Comparison of ENCODE assay signal across 15 mouse cellular contexts in the genomic region with DNA sequence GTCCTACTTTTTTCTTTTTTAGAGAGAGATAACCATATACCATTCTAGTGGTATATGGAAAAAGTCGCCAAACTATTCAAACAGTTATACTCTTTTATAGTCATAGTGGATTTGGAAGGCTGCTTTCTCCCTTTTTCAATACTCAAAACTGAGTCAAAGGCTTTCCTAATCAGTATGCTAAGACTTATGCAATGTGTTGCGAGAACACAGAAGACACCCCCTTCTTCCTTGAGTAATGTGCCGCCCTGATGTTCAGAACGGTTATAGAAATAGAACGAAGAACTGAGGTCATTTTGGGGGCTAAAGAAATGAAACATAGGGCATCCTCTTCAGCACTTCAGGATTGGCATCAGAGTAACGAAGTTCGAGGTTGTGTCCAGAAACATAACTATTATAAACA.
DNase-seq lines count a peak whose midpoint lies in the region; ATAC-seq lines count a peak whose summit lies in the region.
"Had no signal": no experiment of that assay in that cellular context is flagged by ENCODE, and none has a peak within 500 bp of the region (broad histone marks: within the 10 kb centered on the region; RNA-seq: fewer than 3 reads in every experiment).

No protein-coding gene starts in this region.

- H3K4me3 ChIP-seq in hindbrain, embryonic 13.5 days, result no peak overlapping the region
- no peak overlapping the region for H3K4me3 ChIP-seq in hindbrain, embryonic 11.5 days (ENCODE audit: low read depth, low read length)
- no peak overlapping the region for H3K4me3 ChIP-seq in midbrain, embryonic 11.5 days (ENCODE audit: low read depth, low read length)
- H3K4me3 ChIP-seq in midbrain, embryonic 16.5 days (ENCODE audit: low read depth, low read length), result no peak overlapping the region
- H3K4me3 ChIP-seq: embryonic facial prominence, embryonic 10.5 days; heart, embryonic 12.5 days; hindbrain, embryonic 10.5 days had no signal

- WGBS in hindbrain, embryonic 13.5 days, result 76% methylated on average over 7 of the region's 7 CpGs
- WGBS in hindbrain, embryonic 11.5 days, result 87% methylated on average over 7 of the region's 7 CpGs
- WGBS in midbrain, embryonic 11.5 days, result 60% methylated on average over 7 of the region's 7 CpGs
- WGBS in midbrain, embryonic 16.5 days, result 52% methylated on average over 7 of the region's 7 CpGs

- 0 out of 2 replicates have a peak, but pooled peaks cover 4% of the 10 kb centered on the region for H3K36me3 ChIP-seq in hindbrain, embryonic 13.5 days
- H3K36me3 ChIP-seq in hindbrain, embryonic 11.5 days (ENCODE audit: control insufficient read depth, insufficient read depth, low read length), result no peaks in the 10 kb centered on the region
- no peaks in the 10 kb centered on the region for H3K36me3 ChIP-seq in midbrain, embryonic 11.5 days (ENCODE audit: control insufficient read depth, insufficient read depth, low read length)
- no peaks in the 10 kb centered on the region for H3K36me3 ChIP-seq in midbrain, embryonic 16.5 days (ENCODE audit: control insufficient read depth, insufficient read depth, low read length)
- H3K36me3 ChIP-seq: embryonic facial prominence, embryonic 10.5 days; heart, embryonic 12.5 days had no signal

- no peaks in the 10 kb centered on the region for H3K27me3 ChIP-seq in hindbrain, embryonic 13.5 days
- no peaks in the 10 kb centered on the region for H3K27me3 ChIP-seq in hindbrain, embryonic 11.5 days (ENCODE audit: control insufficient read depth, insufficient read depth, low read length)
- H3K27me3 ChIP-seq in midbrain, embryonic 11.5 days (ENCODE audit: control insufficient read depth, insufficient read depth, low read length), result no peaks in the 10 kb centered on the region
- H3K27me3 ChIP-seq in midbrain, embryonic 16.5 days (ENCODE audit: control insufficient read depth, insufficient read depth, low read depth, low read length), result no peaks in the 10 kb centered on the region
- H3K27me3 ChIP-seq: heart, embryonic 12.5 days had no signal

- H3K4me1 ChIP-seq in hindbrain, embryonic 13.5 days (replicated peaks), result peaks cover 31% of the 10 kb centered on the region
- 0 out of 2 replicates have a peak, but pooled peaks cover 2% of the 10 kb centered on the region for H3K4me1 ChIP-seq in hindbrain, embryonic 11.5 days (replicated peaks; ENCODE audit: control insufficient read depth, insufficient read depth, low read length)
- peaks cover 32% of the 10 kb centered on the region for H3K4me1 ChIP-seq in midbrain, embryonic 11.5 days (ENCODE audit: control insufficient read depth, insufficient read depth, low read length)
- peaks cover 15% of the 10 kb centered on the region for H3K4me1 ChIP-seq in midbrain, embryonic 16.5 days (ENCODE audit: control insufficient read depth, insufficient read depth, low read length)

- no peak for DNase-seq in hindbrain, embryonic 11.5 days (ENCODE audit: low spot score)
- no peak for DNase-seq in midbrain, embryonic 11.5 days (ENCODE audit: low spot score, missing footprints)
- peak; percentile 42 for DNase-seq in brain, adult 2 months (ENCODE audit: low read depth, low spot score)
- no peak for DNase-seq in gastrocnemius, adult 8-10 months (ENCODE audit: low spot score in 2 of 2)
- DNase-seq: adrenal gland, postnatal 14 days; cerebellum, adult 2 months; cerebellum, postnatal 10 days; gastrocnemius, postnatal 14 days had no signal

- H3K9me3 ChIP-seq in hindbrain, embryonic 13.5 days, result no peaks in the 10 kb centered on the region
- H3K9me3 ChIP-seq in hindbrain, embryonic 11.5 days (ENCODE audit: control insufficient read depth, low read length), result no peaks in the 10 kb centered on the region
- H3K9me3 ChIP-seq in midbrain, embryonic 11.5 days (ENCODE audit: control insufficient read depth, low read length), result no peaks in the 10 kb centered on the region
- no peaks in the 10 kb centered on the region for H3K9me3 ChIP-seq in midbrain, embryonic 16.5 days (replicated peaks; ENCODE audit: control insufficient read depth, low read length, poor library complexity, severe bottlenecking)
- H3K9me3 ChIP-seq: embryonic facial prominence, embryonic 10.5 days; heart, embryonic 12.5 days; hindbrain, embryonic 10.5 days had no signal

- H3K9ac ChIP-seq in hindbrain, embryonic 13.5 days, result no peak overlapping the region
- no peak overlapping the region for H3K9ac ChIP-seq in hindbrain, embryonic 11.5 days (ENCODE audit: low read depth, low read length)
- H3K9ac ChIP-seq in midbrain, embryonic 11.5 days (ENCODE audit: low read length), result no peak overlapping the region
- H3K9ac ChIP-seq in midbrain, embryonic 16.5 days (ENCODE audit: low read depth, low read length), result no peak overlapping the region
- H3K9ac ChIP-seq: heart, embryonic 12.5 days had no signal

- H3K27ac ChIP-seq in hindbrain, embryonic 13.5 days, result peak overlapping the region; percentile 48; the same call in 1 of the 2 replicates
- no peak overlapping the region for H3K27ac ChIP-seq in hindbrain, embryonic 11.5 days (ENCODE audit: low read depth, low read length)
- H3K27ac ChIP-seq in midbrain, embryonic 11.5 days (ENCODE audit: low read depth, low read length), result peak overlapping the region; percentile 61
- no peak overlapping the region; the same call in 1 of the 2 replicates for H3K27ac ChIP-seq in midbrain, embryonic 16.5 days (ENCODE audit: low read length)
- H3K27ac ChIP-seq: embryonic facial prominence, embryonic 10.5 days had no signal

- H3K4me2 ChIP-seq in hindbrain, embryonic 13.5 days, result no peak overlapping the region
- no peak overlapping the region for H3K4me2 ChIP-seq in hindbrain, embryonic 11.5 days (replicated peaks; ENCODE audit: low read depth, low read length)
- no peak overlapping the region for H3K4me2 ChIP-seq in midbrain, embryonic 11.5 days
- no peak overlapping the region for H3K4me2 ChIP-seq in midbrain, embryonic 16.5 days (ENCODE audit: low read length)
- H3K4me2 ChIP-seq: heart, embryonic 12.5 days had no signal

- ATAC-seq in hindbrain, embryonic 13.5 days (ENCODE audit: low FRiP score), result no peak
- no peak for ATAC-seq in hindbrain, embryonic 11.5 days (ENCODE audit: low FRiP score)
- no peak for ATAC-seq in midbrain, embryonic 11.5 days (ENCODE audit: low FRiP score)
- ATAC-seq in midbrain, embryonic 16.5 days, result no peak
- ATAC-seq in megakaryocyte, adult 5-6 weeks (ENCODE audit: poor library complexity, severe bottlenecking), result 0 out of 2 replicates have a peak, but pooled peaks have one; percentile 35
- ATAC-seq: forebrain, embryonic 14.5 days had no signal

Comparison
In these comparisons a context has a peak if more than half of its experiments do, and no peak if none do; other contexts are left out.
1. H3K27ac ChIP-seq: peak in hindbrain, embryonic 13.5 days (single experiment) and midbrain, embryonic 11.5 days (single experiment); none in hindbrain, embryonic 11.5 days (single experiment) and midbrain, embryonic 16.5 days (single experiment).